Mouse (Mus musculus) myocyte (in vitro differentiated cells): Measurements from ENCODE around the gene Cep72.

Experiments used
- MAX ChIP-seq: IDR thresholded peaks from one replicate; pipeline ENCODE4 v1.6.1; 2011; ENCODE audit warnings: low read depth, mild to moderate bottlenecking, control low read depth
- MYOD1 ChIP-seq, 3 experiments: IDR thresholded peaks; one replicate each; pipeline ENCODE4 v1.6.1; 2011; ENCODE audit warnings: control low read depth in 2 of 3, low read depth in 2 of 3, mild to moderate bottlenecking in 2 of 3, moderate library complexity in 1 of 3; ENCODE audit not compliant: insufficient read length in 2 of 3, control insufficient read depth in 1 of 3
- MYOG ChIP-seq, 3 experiments: IDR thresholded peaks; one replicate each; pipeline ENCODE4 v1.6.1; 2011; ENCODE audit warnings: control low read depth in 2 of 3, low read depth in 2 of 3, mild to moderate bottlenecking in 2 of 3; ENCODE audit not compliant: insufficient read length in 2 of 3, control insufficient read depth in 1 of 3, insufficient read depth in 1 of 3
- POLR2A ChIP-seq: IDR thresholded peaks from one replicate; pipeline ENCODE4 v1.6.1; 2011; ENCODE audit warnings: low read depth, mild to moderate bottlenecking, control low read depth, moderate library complexity; ENCODE audit not compliant: insufficient read length
- POLR2AphosphoS2 ChIP-seq: IDR thresholded peaks from one replicate; pipeline ENCODE4 v1.6.1; 2011; ENCODE audit warnings: low read depth, control low read depth; ENCODE audit not compliant: insufficient read length

- TF ChIP-seq POLR2A (no peak), POLR2AphosphoS2 (no peak), MAX (no peak), MYOD1 (IDR thresholded peaks at IDR 0.05; ENCODE audit: control insufficient read depth in 1 of 3, insufficient read length in 2 of 3, low read depth in 2 of 3) (no peak), MYOG (IDR thresholded peaks at IDR 0.05; ENCODE audit: control insufficient read depth in 1 of 3, insufficient read depth in 1 of 3, insufficient read length in 2 of 3, low read depth in 2 of 3) (peak in 1 of 3 experiments; percentile 16)
Observed at GRCm38 (mm10) chr13:74008948-74009718, 53.0 kb downstream of the Cep72 start, which contains the start of gene Tppp.
